Mouse (Mus musculus) stomach, embryonic 15.5 days (tissue): ENCODE results near the gene Sfrp2. TPM values are rescaled to one million over a fixed set of nuclear protein-coding genes. Genes with fewer than 3 reads are reported as not detected.

Experiments used
- ATAC-seq: fragments of 200-750 bp; cut with Nextera tagmentation; 2 replicates; pipeline ENCODE4 v1.8.0; 2017; ENCODE audit warnings: low read depth, moderate number of reproducible peaks, moderate TSS enrichment; ENCODE audit not compliant: insufficient read depth, low FRiP score
- H3K27ac ChIP-seq: fragments of 300-500 bp; sonication (generic); 2 replicates; pipeline ENCODE4 v1.5.1; 2015; ENCODE audit warnings: mild to moderate bottlenecking, inconsistent platforms
- H3K27me3 ChIP-seq: fragments of 300-500 bp; sonication (generic); replicated peaks from 2 replicates; pipeline ENCODE4 v1.6.1; 2015; ENCODE audit warnings: inconsistent platforms
- H3K36me3 ChIP-seq: fragments of 300-500 bp; sonication (generic); 2 replicates; pipeline ENCODE4 v1.6.1; 2015; ENCODE audit warnings: inconsistent platforms
- H3K4me1 ChIP-seq: fragments of 300-500 bp; sonication (generic); 2 replicates; pipeline ENCODE4 v1.6.1; 2015; ENCODE audit warnings: inconsistent platforms
- H3K4me2 ChIP-seq: fragments of 300-500 bp; sonication (generic); 2 replicates; pipeline ENCODE4 v1.6.1; 2015; ENCODE audit warnings: mild to moderate bottlenecking, inconsistent platforms
- H3K4me3 ChIP-seq: fragments of 300-500 bp; sonication (generic); replicated peaks from 2 replicates; pipeline ENCODE4 v1.5.1; 2015; ENCODE audit warnings: inconsistent platforms
- H3K9ac ChIP-seq: fragments of 300-500 bp; sonication (generic); 2 replicates; pipeline ENCODE4 v1.6.1; 2015; ENCODE audit warnings: inconsistent platforms
- H3K9me3 ChIP-seq: fragments of 300-500 bp; sonication (generic); 2 replicates; pipeline ENCODE4 v1.6.1; 2016; ENCODE audit warnings: inconsistent platforms
- WGBS: fragments of 180-500 bp; shearing (Covaris S2); methylation state at CpG from one replicate; pipeline ENCODE4 v1.1.7; 2015; 5-methylcytosine and 5-hydroxymethylcytosine counted together
- polyA plus RNA-seq: library from polyadenylated mRNA; unstranded; fragments of >200 nt; fragmentation: Nextera tagmentation; extraction: Ambion mirVana; gene quantifications from 2 replicates; pipeline ENCODE4 v1.2.1, GENCODE M21; 2015

Sfrp2 gene
- polyA plus RNA-seq, 1 experiment from 2014 or later = 148 TPM

- H3K27me3 ChIP-seq = no peaks in the 10 kb centered on the region
- H3K9ac ChIP-seq = no peak overlapping the region
- 81% methylated on average over 12 of the region's 12 CpGs for WGBS
- no peaks in the 10 kb centered on the region for H3K36me3 ChIP-seq
- H3K9me3 ChIP-seq = no peaks in the 10 kb centered on the region
- no peak overlapping the region for H3K4me2 ChIP-seq
- H3K27ac ChIP-seq = no peak overlapping the region
- H3K4me1 ChIP-seq = no peaks in the 10 kb centered on the region
- H3K4me3 ChIP-seq = no peak overlapping the region
- no peak for ATAC-seq
Observed at GRCm38 (mm10) chr3:83808483-83808882, 42.4 kb downstream of the Sfrp2 start.

- WGBS = 58% methylated on average over 7 of the region's 7 CpGs
- Histone ChIP-seq H3K9ac (no peak overlapping the region), H3K9me3 (no peaks in the 10 kb centered on the region), H3K4me3 (no peak overlapping the region), H3K36me3 (no peaks in the 10 kb centered on the region), H3K27me3 (no peaks in the 10 kb centered on the region), H3K4me2 (no peak overlapping the region), H3K4me1 (no peaks in the 10 kb centered on the region), H3K27ac (no peak overlapping the region)
- ATAC-seq = no peak
Observed at GRCm38 (mm10) chr3:83811987-83812386, 45.9 kb downstream of the Sfrp2 start.

- Histone ChIP-seq H3K9ac (no peak overlapping the region), H3K4me3 (no peak overlapping the region), H3K4me1 (no peaks in the 10 kb centered on the region), H3K27me3 (no peaks in the 10 kb centered on the region), H3K36me3 (no peaks in the 10 kb centered on the region), H3K4me2 (no peak overlapping the region), H3K27ac (no peak overlapping the region), H3K9me3 (no peaks in the 10 kb centered on the region)
- ATAC-seq = no peak
Observed at GRCm38 (mm10) chr3:83812863-83813262, 46.7 kb downstream of the Sfrp2 start.

GRCm38 (mm10) chr3:83816372-83816925, 50.3 kb downstream of the Sfrp2 start:
- Histone ChIP-seq H3K9ac (no peak overlapping the region), H3K36me3 (no peaks in the 10 kb centered on the region), H3K27ac (no peak overlapping the region), H3K4me3 (no peak overlapping the region), H3K4me1 (no peaks in the 10 kb centered on the region), H3K27me3 (no peaks in the 10 kb centered on the region), H3K4me2 (no peak overlapping the region), H3K9me3 (no peaks in the 10 kb centered on the region)
- no peak for ATAC-seq
- WGBS = 84% methylated on average over 4 of the region's 4 CpGs

GRCm38 (mm10) chr3:83823774-83824173, 57.7 kb downstream of the Sfrp2 start:
- H3K9ac ChIP-seq = no peak overlapping the region
- WGBS = 89% methylated on average over 4 of the region's 4 CpGs
- ATAC-seq = no peak
- no peaks in the 10 kb centered on the region for H3K4me1 ChIP-seq
- no peaks in the 10 kb centered on the region for H3K9me3 ChIP-seq
- H3K36me3 ChIP-seq = no peaks in the 10 kb centered on the region
- H3K4me2 ChIP-seq = no peak overlapping the region
- H3K4me3 ChIP-seq = no peak overlapping the region
- no peak overlapping the region for H3K27ac ChIP-seq
- H3K27me3 ChIP-seq = no peaks in the 10 kb centered on the region

Other genes starting within 250 kb of the Sfrp2 start
- gene Tlr2, start 75.4 kb downstream of the Sfrp2 start, polyA plus RNA-seq = 4.4 and 4.7 TPM in 2 replicates